Mouse (Mus musculus) cerebellum, adult 2 months (tissue): ENCODE results near the gene Spag16.

Source experiments
- CTCF ChIP-seq: fragments of 200-500 bp; IDR thresholded peaks from 2 replicates; pipeline ENCODE4 v1.5.1; 2011; ENCODE audit warnings: low read depth, mild to moderate bottlenecking, control low read depth, low read length, moderate library complexity, borderline replicate concordance; ENCODE audit not compliant: insufficient read depth
- POLR2A ChIP-seq: fragments of 200-500 bp; IDR thresholded peaks from 2 replicates; pipeline ENCODE4 v1.6.1; 2011; ENCODE audit warnings: low read length, control low read depth, borderline replicate concordance; ENCODE audit not compliant: insufficient read depth

- TF ChIP-seq CTCF (no peak), POLR2A (no peak)
These were observed 26.7 kb downstream of the Spag16 start for GRCm38 (mm10) chr1:69853436-69853835.
